ENCODE assay signal across 8 mouse cellular contexts in genomic region chr9:45827663-45828290, GRCm38 (mm10). TPM values are rescaled to one million over a fixed set of nuclear protein-coding genes. Genes with fewer than 3 reads are reported as not detected.
DNase-seq lines count a peak whose midpoint lies in the region; ATAC-seq and TF ChIP-seq lines count a peak whose summit lies in the region.

No protein-coding gene starts in this region.

- H3K9ac ChIP-seq in heart, embryonic 13.5 days: peak overlapping the region; percentile 84
- peak overlapping the region; percentile 74 for H3K9ac ChIP-seq in liver, embryonic 11.5 days (ENCODE audit: low read depth, low read length)
- peak overlapping the region; percentile 84 for H3K9ac ChIP-seq in midbrain, embryonic 16.5 days (ENCODE audit: low read depth, low read length)

- H3K27ac ChIP-seq in heart, embryonic 13.5 days (replicated peaks): peak overlapping the region; percentile 77
- H3K27ac ChIP-seq in liver, embryonic 11.5 days (ENCODE audit: low read depth, low read length): peak overlapping the region; percentile 43; the same call in 1 of the 2 replicates
- H3K27ac ChIP-seq in midbrain, embryonic 16.5 days (ENCODE audit: low read length): peak overlapping the region; percentile 80

- no peaks in the 10 kb centered on the region for H3K9me3 ChIP-seq in E14TG2a.4 (ENCODE audit: low read length)
- peaks cover 8% of the 10 kb centered on the region; the same call in 1 of the 2 replicates for H3K9me3 ChIP-seq in heart, embryonic 13.5 days
- no peaks in the 10 kb centered on the region for H3K9me3 ChIP-seq in liver, embryonic 11.5 days (ENCODE audit: control insufficient read depth, low read length)
- no peaks in the 10 kb centered on the region for H3K9me3 ChIP-seq in midbrain, embryonic 16.5 days (replicated peaks; ENCODE audit: control insufficient read depth, low read length, poor library complexity, severe bottlenecking)

- H3K4me2 ChIP-seq in heart, embryonic 13.5 days: peak overlapping the region; percentile 96
- peak overlapping the region; percentile 95 for H3K4me2 ChIP-seq in liver, embryonic 11.5 days
- peak overlapping the region; percentile 86 for H3K4me2 ChIP-seq in midbrain, embryonic 16.5 days (ENCODE audit: low read length)

- H3K4me1 ChIP-seq in E14TG2a.4 (replicated peaks; ENCODE audit: low read depth, low read length): peaks cover 15% of the 10 kb centered on the region
- peaks cover 13% of the 10 kb centered on the region for H3K4me1 ChIP-seq in heart, embryonic 13.5 days
- H3K4me1 ChIP-seq in liver, embryonic 11.5 days (replicated peaks; ENCODE audit: control insufficient read depth, insufficient read depth, low read length): peaks cover 3% of the 10 kb centered on the region; the same call in 1 of the 2 replicates
- H3K4me1 ChIP-seq in midbrain, embryonic 16.5 days (ENCODE audit: control insufficient read depth, insufficient read depth, low read length): peaks cover 6% of the 10 kb centered on the region; the same call in 1 of the 2 replicates

- no peaks in the 10 kb centered on the region for H3K27me3 ChIP-seq in E14TG2a.4 (ENCODE audit: insufficient read depth, low read length)
- no peaks in the 10 kb centered on the region for H3K27me3 ChIP-seq in heart, embryonic 13.5 days (replicated peaks)
- no peaks in the 10 kb centered on the region for H3K27me3 ChIP-seq in liver, embryonic 11.5 days (replicated peaks; ENCODE audit: control insufficient read depth, insufficient read depth, low read length)
- no peaks in the 10 kb centered on the region for H3K27me3 ChIP-seq in midbrain, embryonic 16.5 days (ENCODE audit: control insufficient read depth, insufficient read depth, low read depth, low read length)

- no peaks in the 10 kb centered on the region for H3K36me3 ChIP-seq in E14TG2a.4 (ENCODE audit: insufficient read depth, low read length)
- H3K36me3 ChIP-seq in heart, embryonic 13.5 days: peaks cover 10% of the 10 kb centered on the region
- no peaks in the 10 kb centered on the region for H3K36me3 ChIP-seq in liver, embryonic 11.5 days (ENCODE audit: control insufficient read depth, insufficient read depth, low read length)
- H3K36me3 ChIP-seq in midbrain, embryonic 16.5 days (ENCODE audit: control insufficient read depth, insufficient read depth, low read length): 0 out of 2 replicates have a peak, but pooled peaks cover 3% of the 10 kb centered on the region

- no peak for TF ChIP-seq CTCF in E14TG2a.4 (conservative IDR thresholded peaks at IDR 0.05; ENCODE audit: low read length)

- WGBS in heart, embryonic 13.5 days: 5% methylated on average over 20 of the region's 23 CpGs
- WGBS in liver, embryonic 11.5 days: 9% methylated on average over 20 of the region's 23 CpGs
- 5% methylated on average over 20 of the region's 23 CpGs for WGBS in midbrain, embryonic 16.5 days

- H3K4me3 ChIP-seq in E14TG2a.4 (replicated peaks; ENCODE audit: low read length): peak overlapping the region; percentile 90
- peak overlapping the region; percentile 78 for H3K4me3 ChIP-seq in heart, embryonic 13.5 days
- peak overlapping the region; percentile 77 for H3K4me3 ChIP-seq in liver, embryonic 11.5 days (ENCODE audit: low read depth, low read length)
- peak overlapping the region; percentile 97 for H3K4me3 ChIP-seq in midbrain, embryonic 16.5 days (ENCODE audit: low read depth, low read length)

- intact Hi-C loops in left cerebral cortex, postnatal 10 days (cut with DNase I): no loop called here

- peak; percentile 46 for DNase-seq in gastrocnemius, postnatal 10 days
- DNase-seq in gastrocnemius, adult 18-20 months (ENCODE audit: low spot score): no peak
- DNase-seq in cerebellum, postnatal 25 days: peak; percentile 49 to 54
- no peak for DNase-seq in liver, embryonic 11.5 days (ENCODE audit: low spot score)
- DNase-seq in left cerebral cortex, postnatal 10 days (ENCODE audit: extremely low spot score in 1 of 2, low spot score in 2 of 2): no peak

- no peak for ATAC-seq in heart, embryonic 13.5 days (ENCODE audit: extremely low read depth, insufficient number of reproducible peaks, low FRiP score, low TSS enrichment)
- ATAC-seq in liver, embryonic 11.5 days (replicated peaks; ENCODE audit: low FRiP score): no peak
- ATAC-seq in midbrain, embryonic 16.5 days: peak; percentile 49

RNA-seq across cellular contexts. Expression of gene Cep164, which starts 0.7 kb away (rescaled TPM):
- 1 to 10 TPM; 3.3 to 7.2 TPM for total RNA-seq in gastrocnemius, postnatal 10 days (2021)
- 1 to 10 TPM; 2.4 to 2.6 TPM for total RNA-seq in gastrocnemius, adult 18-20 months (2021)
- polyA plus RNA-seq in heart, embryonic 13.5 days (2015; fragmentation: Nextera tagmentation; extraction: Ambion mirVana): 13.0 and 14.4 TPM in 2 replicates
- 10.3 and 12.9 TPM in 2 replicates for polyA plus RNA-seq in liver, embryonic 11.5 days (2014; fragmentation: Nextera tagmentation; extraction: Ambion mirVana)
- polyA plus RNA-seq in midbrain, embryonic 16.5 days (2015; fragmentation: Nextera tagmentation; extraction: Ambion mirVana): 10.7 and 12.7 TPM in 2 replicates
- total RNA-seq in left cerebral cortex, postnatal 10 days (2021): 10 to 100 TPM; 20.5 to 22.2 TPM

RNA-seq across cellular contexts. Expression of gene Bace1, which starts 10.6 kb away (rescaled TPM):
- 10 to 100 TPM; 41.8 to 43.4 TPM for total RNA-seq in gastrocnemius, postnatal 10 days (2021)
- 10 to 100 TPM; 35.6 to 37.1 TPM for total RNA-seq in gastrocnemius, adult 18-20 months (2021)
- 17.6 and 19.1 TPM in 2 replicates for polyA plus RNA-seq in heart, embryonic 13.5 days (2015; fragmentation: Nextera tagmentation; extraction: Ambion mirVana)
- polyA plus RNA-seq in liver, embryonic 11.5 days (2014; fragmentation: Nextera tagmentation; extraction: Ambion mirVana): 12.9 and 14.6 TPM in 2 replicates
- 48.1 and 51.3 TPM in 2 replicates for polyA plus RNA-seq in midbrain, embryonic 16.5 days (2015; fragmentation: Nextera tagmentation; extraction: Ambion mirVana)
- total RNA-seq in left cerebral cortex, postnatal 10 days (2021): 100 to 1,000 TPM; 111 to 114 TPM

Comparison
In these comparisons a context has a peak if more than half of its experiments do, and no peak if none do; other contexts are left out.
1. DNase-seq: peak in gastrocnemius, postnatal 10 days (single experiment) and cerebellum, postnatal 25 days (2 of 2); none in gastrocnemius, adult 18-20 months (single experiment), liver, embryonic 11.5 days (single experiment) and left cerebral cortex, postnatal 10 days (0 of 2).
2. Peak in every context shown above with its lines, with median percentiles within 50 percentile points of each other: H3K4me3 ChIP-seq, H3K27ac ChIP-seq, H3K4me2 ChIP-seq and H3K9ac ChIP-seq.